Mouse (Mus musculus) forebrain, embryonic 15.5 days (tissue): ENCODE results near the gene Slco2a1. TPM values are rescaled to one million over a fixed set of nuclear protein-coding genes. Genes with fewer than 3 reads are reported as not detected.
"Not testable (repeated sequence)": the region's sequence is repeated elsewhere in the genome, so short reads cannot be mapped to it uniquely, and the experiment has no call there.

ENCODE experiments used
- ATAC-seq: fragments of 200-750 bp; cut with Nextera tagmentation; replicated peaks from 2 replicates; pipeline ENCODE4 v1.8.0; 2017; ENCODE audit warnings: mild to moderate bottlenecking, moderate TSS enrichment, moderate library complexity
- H3K27ac ChIP-seq: fragments of 300-500 bp; sonication (generic); replicated peaks from 2 replicates; pipeline ENCODE4 v1.5.1; 2015; ENCODE audit warnings: mild to moderate bottlenecking, inconsistent platforms
- H3K27me3 ChIP-seq: fragments of 300-500 bp; sonication (generic); 2 replicates; pipeline ENCODE4 v1.6.1; 2015; ENCODE audit warnings: inconsistent platforms
- H3K36me3 ChIP-seq: fragments of 300-500 bp; sonication (generic); 2 replicates; pipeline ENCODE4 v1.6.1; 2015; ENCODE audit warnings: mild to moderate bottlenecking, inconsistent platforms
- H3K4me1 ChIP-seq: fragments of 300-500 bp; sonication (generic); 2 replicates; pipeline ENCODE4 v1.6.1; 2015; ENCODE audit warnings: inconsistent platforms
- H3K4me2 ChIP-seq: fragments of 300-500 bp; sonication (generic); replicated peaks from 2 replicates; pipeline ENCODE4 v1.6.1; 2015; ENCODE audit warnings: mild to moderate bottlenecking, inconsistent platforms
- H3K4me3 ChIP-seq: fragments of 300-500 bp; sonication (generic); 2 replicates; pipeline ENCODE4 v1.5.1; 2015; ENCODE audit warnings: mild to moderate bottlenecking, inconsistent platforms
- H3K9ac ChIP-seq: fragments of 300-500 bp; sonication (generic); replicated peaks from 2 replicates; pipeline ENCODE4 v1.6.1; 2015; ENCODE audit warnings: mild to moderate bottlenecking, inconsistent platforms
- H3K9me3 ChIP-seq: fragments of 300-500 bp; sonication (generic); 2 replicates; pipeline ENCODE4 v1.6.1; 2016; ENCODE audit warnings: inconsistent platforms
- WGBS: fragments of 180-500 bp; shearing (Covaris S2); methylation state at CpG from one replicate; pipeline ENCODE4 v1.1.7; 2015; ENCODE audit warnings: mixed read lengths; 5-methylcytosine and 5-hydroxymethylcytosine counted together
- polyA plus RNA-seq: library from polyadenylated mRNA; unstranded; fragments of >200 nt; fragmentation: Nextera tagmentation; extraction: Ambion mirVana; gene quantifications from 2 replicates; pipeline ENCODE4 v1.2.1, GENCODE M21; 2015

The Slco2a1 gene
- polyA plus RNA-seq, 1 experiment from 2014 or later = 1.6 TPM

DNA sequence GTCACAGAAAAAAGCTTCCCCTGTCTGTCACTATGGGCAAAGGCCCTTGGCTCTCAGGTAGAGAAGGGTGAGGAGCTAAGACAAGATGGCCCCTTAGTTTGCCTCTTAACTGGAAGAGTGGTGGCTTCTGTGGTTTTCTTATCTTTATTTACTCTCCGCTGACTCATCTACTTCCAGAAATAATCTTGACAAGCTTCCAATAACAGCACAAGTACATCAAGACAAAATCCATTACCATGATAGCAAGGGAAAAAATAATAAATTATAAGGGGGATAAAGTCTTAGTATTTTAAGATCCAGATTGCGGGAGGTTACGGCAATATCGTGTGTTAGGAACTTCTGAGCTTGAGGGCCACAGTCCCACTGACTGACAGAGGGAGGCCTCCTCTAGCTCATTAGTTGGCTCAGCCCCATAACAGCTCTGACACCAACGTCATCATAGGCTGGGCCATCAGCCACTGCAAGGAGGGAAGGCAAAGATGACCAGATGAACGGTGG is 89.7 kb downstream of the Slco2a1 start:
- no peak for ATAC-seq
- H3K4me3 ChIP-seq = no peak overlapping the region
- H3K4me1 ChIP-seq = no peaks in the 10 kb centered on the region
- H3K9ac ChIP-seq = no peak overlapping the region
- 90% methylated on average over 6 of the region's 6 CpGs for WGBS
- H3K36me3 ChIP-seq = no peaks in the 10 kb centered on the region
- H3K9me3 ChIP-seq = no peaks in the 10 kb centered on the region
- no peaks in the 10 kb centered on the region for H3K27me3 ChIP-seq
- no peak overlapping the region for H3K27ac ChIP-seq
- H3K4me2 ChIP-seq = no peak overlapping the region

DNA sequence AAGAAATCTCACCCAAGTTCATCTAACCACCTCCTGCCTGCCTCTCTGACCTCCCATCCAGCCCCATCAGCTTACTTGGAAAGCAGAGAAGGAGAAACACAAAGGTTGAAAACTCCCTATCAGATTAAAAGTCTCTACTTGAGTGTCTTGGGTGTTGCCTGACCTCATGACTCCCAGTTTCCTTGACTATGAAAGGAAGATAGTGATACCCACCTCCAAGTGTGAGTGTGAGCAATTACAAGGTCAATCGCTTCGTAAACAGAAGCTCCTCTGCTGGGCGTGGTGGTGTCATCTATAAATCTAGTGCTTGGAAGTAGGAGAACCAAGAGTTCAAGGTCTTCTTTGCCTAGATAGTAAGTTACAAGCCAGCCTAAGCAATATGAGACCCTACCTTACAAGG is 91.7 kb downstream of the Slco2a1 start:
- no peak for ATAC-seq
- H3K27me3 ChIP-seq = no peaks in the 10 kb centered on the region
- H3K4me2 ChIP-seq = no peak overlapping the region
- H3K27ac ChIP-seq = no peak overlapping the region
- no peaks in the 10 kb centered on the region for H3K4me1 ChIP-seq
- no peak overlapping the region for H3K9ac ChIP-seq
- H3K9me3 ChIP-seq = no peaks in the 10 kb centered on the region
- no peaks in the 10 kb centered on the region for H3K36me3 ChIP-seq
- H3K4me3 ChIP-seq = no peak overlapping the region
- WGBS = 91% methylated on average over 3 of the region's 3 CpGs

- no peak for ATAC-seq
- H3K4me3 ChIP-seq = no peak overlapping the region
- H3K4me2 ChIP-seq = no peak overlapping the region
- H3K4me1 ChIP-seq = no peaks in the 10 kb centered on the region
- no peaks in the 10 kb centered on the region for H3K36me3 ChIP-seq
- 71% methylated on average over 8 of the region's 8 CpGs for WGBS
- H3K9ac ChIP-seq = no peak overlapping the region
- no peaks in the 10 kb centered on the region for H3K27me3 ChIP-seq
- no peaks in the 10 kb centered on the region for H3K9me3 ChIP-seq
- H3K27ac ChIP-seq = no peak overlapping the region
Measured at GRCm38 (mm10) chr9:103082246-103082975, 93.9 kb downstream of the Slco2a1 start.

DNA sequence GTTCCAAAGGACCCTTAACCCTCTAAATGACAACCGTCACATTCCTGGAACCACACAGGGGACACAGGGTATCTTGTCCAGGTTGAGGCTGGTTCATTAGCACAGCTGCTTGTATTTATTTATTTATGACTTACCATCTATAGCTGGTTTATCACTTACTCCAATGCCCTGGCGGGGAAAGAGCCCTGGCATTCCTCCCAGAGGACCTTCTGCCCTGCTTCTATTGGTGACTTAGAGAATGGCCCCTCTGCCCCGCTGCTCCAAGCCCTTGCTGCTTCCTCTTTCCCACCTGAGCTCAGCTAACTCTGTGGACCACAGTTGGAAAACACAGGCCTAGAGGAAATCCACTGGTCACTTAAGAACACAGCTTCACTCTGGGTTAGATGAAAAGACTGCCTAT is 94.9 kb downstream of the Slco2a1 start:
- no peaks in the 10 kb centered on the region for H3K27me3 ChIP-seq
- H3K4me2 ChIP-seq = no peak overlapping the region
- ATAC-seq = no peak
- H3K4me1 ChIP-seq = no peaks in the 10 kb centered on the region
- H3K27ac ChIP-seq = no peak overlapping the region
- no peak overlapping the region for H3K9ac ChIP-seq
- H3K9me3 ChIP-seq = no peaks in the 10 kb centered on the region
- H3K36me3 ChIP-seq = no peaks in the 10 kb centered on the region
- 68% methylated on average over 3 of the region's 3 CpGs for WGBS
- no peak overlapping the region for H3K4me3 ChIP-seq

GRCm38 (mm10) chr9:103086736-103087135 is 98.2 kb downstream of the Slco2a1 start:
- H3K4me2 ChIP-seq = no peak overlapping the region
- ATAC-seq = no peak
- H3K9ac ChIP-seq = no peak overlapping the region
- no peaks in the 10 kb centered on the region for H3K27me3 ChIP-seq
- no peaks in the 10 kb centered on the region for H3K36me3 ChIP-seq
- WGBS = 72% methylated on average over 6 of the region's 6 CpGs
- H3K27ac ChIP-seq = no peak overlapping the region
- no peak overlapping the region for H3K4me3 ChIP-seq
- no peaks in the 10 kb centered on the region for H3K9me3 ChIP-seq
- no peaks in the 10 kb centered on the region for H3K4me1 ChIP-seq

DNA sequence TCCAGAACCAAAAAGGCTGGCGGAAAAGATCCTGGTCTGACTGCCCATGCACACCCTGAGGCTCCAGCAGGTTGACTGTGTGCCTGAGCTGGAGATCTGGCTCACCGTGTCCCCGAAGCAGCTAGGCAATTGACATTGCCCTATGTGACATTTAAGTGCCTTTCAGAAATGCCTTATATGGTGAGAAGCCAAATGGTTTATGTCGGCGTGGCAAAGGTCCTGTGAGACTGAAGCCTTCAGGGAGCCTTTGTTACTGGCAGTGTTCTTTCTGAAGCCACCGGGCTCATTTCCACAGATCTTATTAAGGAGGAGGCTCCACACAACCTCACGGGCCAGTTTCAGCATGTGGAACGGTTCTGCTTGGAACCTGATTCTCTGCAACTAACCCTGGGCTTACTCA is 98.8 kb downstream of the Slco2a1 start:
- no peaks in the 10 kb centered on the region for H3K9me3 ChIP-seq
- WGBS = 77% methylated on average over 8 of the region's 8 CpGs
- H3K4me3 ChIP-seq = no peak overlapping the region
- no peaks in the 10 kb centered on the region for H3K36me3 ChIP-seq
- H3K27ac ChIP-seq = no peak overlapping the region
- peaks cover 3% of the 10 kb centered on the region for H3K4me1 ChIP-seq
- no peak overlapping the region for H3K4me2 ChIP-seq
- no peaks in the 10 kb centered on the region for H3K27me3 ChIP-seq
- ATAC-seq = no peak
- no peak overlapping the region for H3K9ac ChIP-seq

GRCm38 (mm10) chr9:103088661-103089060 is 100.1 kb downstream of the Slco2a1 start:
- Histone ChIP-seq H3K4me1 (peaks cover 6% of the 10 kb centered on the region), H3K36me3 (no peaks in the 10 kb centered on the region), H3K9me3 (no peaks in the 10 kb centered on the region), H3K4me2 (no peak overlapping the region), H3K27me3 (no peaks in the 10 kb centered on the region), H3K9ac (no peak overlapping the region), H3K27ac (no peak overlapping the region), H3K4me3 (no peak overlapping the region)
- 34% methylated on average over 2 of the region's 2 CpGs for WGBS
- ATAC-seq = no peak

- no peaks in the 10 kb centered on the region for H3K36me3 ChIP-seq
- no peaks in the 10 kb centered on the region for H3K27me3 ChIP-seq
- no peak for ATAC-seq
- no peak overlapping the region for H3K9ac ChIP-seq
- no peaks in the 10 kb centered on the region for H3K9me3 ChIP-seq
- H3K4me3 ChIP-seq = no peak overlapping the region
- H3K4me2 ChIP-seq = no peak overlapping the region
- no peak overlapping the region for H3K27ac ChIP-seq
- WGBS = 68% methylated on average over 9 of the region's 9 CpGs
- H3K4me1 ChIP-seq = peaks cover 6% of the 10 kb centered on the region
Measured at GRCm38 (mm10) chr9:103090116-103090875, 101.8 kb downstream of the Slco2a1 start.

- Histone ChIP-seq H3K4me2 (no peak overlapping the region), H3K4me3 (no peak overlapping the region), H3K9me3 (no peaks in the 10 kb centered on the region), H3K9ac (no peak overlapping the region), H3K27me3 (no peaks in the 10 kb centered on the region), H3K36me3 (no peaks in the 10 kb centered on the region), H3K4me1 (peaks cover 6% of the 10 kb centered on the region), H3K27ac (no peak overlapping the region)
- 82% methylated on average over 16 of the region's 16 CpGs for WGBS
- ATAC-seq = 0 out of 2 replicates have a peak, but pooled peaks have one; percentile 26
Measured at GRCm38 (mm10) chr9:103091039-103091883, 102.7 kb downstream of the Slco2a1 start.

DNA sequence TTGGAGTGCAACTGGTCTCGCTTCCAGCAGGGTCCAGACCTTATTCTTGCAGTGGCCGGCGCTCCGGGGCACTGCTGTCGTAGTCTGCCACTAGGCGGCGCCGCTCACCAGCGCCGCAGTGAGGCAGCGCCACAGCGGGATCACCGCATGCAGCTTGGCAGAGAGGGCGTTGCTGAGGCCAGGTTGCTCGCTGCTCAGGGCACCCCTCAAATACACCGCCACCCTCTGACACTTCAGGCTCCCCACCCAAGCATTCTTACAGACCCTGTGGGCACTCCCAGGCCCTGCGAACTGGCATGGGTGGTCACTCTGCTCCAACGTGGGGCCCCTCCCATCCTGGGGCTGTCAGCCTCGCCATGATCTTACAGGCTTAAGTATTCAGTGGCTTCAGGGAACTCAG is 103.7 kb downstream of the Slco2a1 start:
- WGBS = under 1% methylated on average over 19 of the region's 19 CpGs
- Histone ChIP-seq H3K4me1 (peaks cover 6% of the 10 kb centered on the region), H3K27ac (no peak overlapping the region), H3K4me2 (peak overlapping the region; percentile 95), H3K9ac (peak overlapping the region; percentile 64), H3K9me3 (no peaks in the 10 kb centered on the region), H3K27me3 (no peaks in the 10 kb centered on the region), H3K36me3 (no peaks in the 10 kb centered on the region), H3K4me3 (peak overlapping the region; percentile 52)
- peak; percentile 91 for ATAC-seq

DNA sequence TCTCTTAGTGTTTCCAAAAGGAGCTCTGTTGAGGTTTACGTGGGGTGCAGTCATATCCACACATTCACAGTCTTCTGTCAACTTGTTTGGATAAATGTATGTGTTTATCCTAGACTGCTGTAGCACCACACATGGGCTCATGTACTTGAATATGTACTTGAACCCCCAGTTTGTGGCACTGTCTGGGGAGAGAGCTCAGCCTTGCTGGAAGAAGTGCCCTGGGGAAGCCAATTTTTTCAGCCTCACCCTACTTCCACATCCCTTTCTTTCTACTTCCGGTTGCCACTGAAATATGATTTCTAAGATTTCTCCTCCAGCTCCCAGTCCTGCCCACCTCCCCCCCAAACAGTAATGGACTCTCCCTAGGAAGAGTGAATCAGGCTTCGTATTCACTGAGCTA is 105.2 kb downstream of the Slco2a1 start:
- no peak for ATAC-seq
- 79% methylated on average over 3 of the region's 3 CpGs for WGBS

GRCm38 (mm10) chr9:103108341-103108798 is 119.9 kb downstream of the Slco2a1 start:
- Histone ChIP-seq H3K4me2 (peak overlapping the region; percentile 48), H3K9ac (0 out of 2 replicates have a peak overlapping the region, but pooled peaks have one; percentile 28), H3K27ac (peak overlapping the region; percentile 75), H3K4me1 (peaks cover 27% of the 10 kb centered on the region), H3K4me3 (peak overlapping the region; percentile 41)
- ATAC-seq = peak; percentile 65
- H3K36me3 ChIP-seq, H3K27me3 ChIP-seq, H3K9me3 ChIP-seq: not testable (repeated sequence)
- 27% methylated on average over 10 of the region's 14 CpGs for whole genome bisulfite sequencing

More for the DNA sequence above, 105.2 kb downstream of the Slco2a1 start:
- Histone ChIP-seq H3K4me3 (no peak overlapping the region), H3K27ac (no peak overlapping the region), H3K4me2 (no peak overlapping the region), H3K27me3 (no peaks in the 10 kb centered on the region), H3K36me3 (no peaks in the 10 kb centered on the region), H3K9ac (no peak overlapping the region), H3K4me1 (peaks cover 6% of the 10 kb centered on the region), H3K9me3 (no peaks in the 10 kb centered on the region)
